Mouse (Mus musculus) lung, adult 18-20 months (tissue): ENCODE results near the gene Etl4.
"Not testable (repeated sequence)": the region's sequence is repeated elsewhere in the genome, so short reads cannot be mapped to it uniquely, and the experiment has no call there.

Experiments
- DNase-seq, 2 experiments: peaks; one replicate each; pipeline ENCODE4 v3.0.0; 2022; ENCODE audit warnings: mixed read lengths in 2 of 2

Gene Etl4

GRCm38 (mm10) chr2:20324954-20325353 is 415.4 kb downstream of the Etl4 start:
- DNase-seq: no peak

GRCm38 (mm10) chr2:20336176-20336575 is 426.6 kb downstream of the Etl4 start:
- no peak for DNase-seq

- DNase-seq: no peak
Measured at GRCm38 (mm10) chr2:20339016-20339734, 429.6 kb downstream of the Etl4 start.

- DNase-seq: peak; percentile 7 to 34
Measured at GRCm38 (mm10) chr2:20339919-20340318, 430.3 kb downstream of the Etl4 start.

- no peak for DNase-seq
Measured at GRCm38 (mm10) chr2:20346873-20347272, 437.3 kb downstream of the Etl4 start.

- no peak for DNase-seq
Measured at GRCm38 (mm10) chr2:20349268-20349667, 439.7 kb downstream of the Etl4 start.

GRCm38 (mm10) chr2:20352796-20353195 is 443.2 kb downstream of the Etl4 start:
- DNase-seq: no peak

GRCm38 (mm10) chr2:20377026-20377425 is 467.4 kb downstream of the Etl4 start:
- no peak for DNase-seq

GRCm38 (mm10) chr2:20380874-20381273 is 471.3 kb downstream of the Etl4 start:
- not testable (repeated sequence) for DNase-seq

- no peak for DNase-seq
Measured at GRCm38 (mm10) chr2:20394083-20394482, 484.5 kb downstream of the Etl4 start.

- DNase-seq: no peak
Measured at GRCm38 (mm10) chr2:20396978-20397377, 487.4 kb downstream of the Etl4 start.

- no peak for DNase-seq
Measured at GRCm38 (mm10) chr2:20400556-20400955, 491.0 kb downstream of the Etl4 start.

GRCm38 (mm10) chr2:20404395-20404794 is 494.8 kb downstream of the Etl4 start:
- no peak for DNase-seq

- no peak for DNase-seq
Measured at GRCm38 (mm10) chr2:20407101-20407500, 497.5 kb downstream of the Etl4 start.

- DNase-seq: no peak
Measured at GRCm38 (mm10) chr2:20414856-20415255, 505.3 kb downstream of the Etl4 start.

GRCm38 (mm10) chr2:20416934-20417614 is 507.5 kb downstream of the Etl4 start:
- DNase-seq: no peak

- no peak for DNase-seq
Measured at GRCm38 (mm10) chr2:20417998-20418397, 508.4 kb downstream of the Etl4 start.

GRCm38 (mm10) chr2:20419975-20420374 is 510.4 kb downstream of the Etl4 start:
- no peak for DNase-seq

- DNase-seq: no peak
Measured at GRCm38 (mm10) chr2:20422275-20422674, 512.7 kb downstream of the Etl4 start.

- no peak for DNase-seq
Measured at GRCm38 (mm10) chr2:20433656-20434055, 524.1 kb downstream of the Etl4 start.

GRCm38 (mm10) chr2:20435530-20435929 is 526.0 kb downstream of the Etl4 start:
- DNase-seq: no peak

- DNase-seq: no peak
Measured at GRCm38 (mm10) chr2:20442731-20443130, 533.2 kb downstream of the Etl4 start.

- DNase-seq: no peak
Measured at GRCm38 (mm10) chr2:20443671-20444440, 534.3 kb downstream of the Etl4 start.
